Mouse (Mus musculus) heart, postnatal 14 days (tissue): ENCODE data around the gene A030005L19Rik. TPM values are rescaled to one million over a fixed set of nuclear protein-coding genes. Genes with fewer than 3 reads are reported as not detected.
"Not testable (repeated sequence)": the region's sequence is repeated elsewhere in the genome, so short reads cannot be mapped to it uniquely, and the experiment has no call there.

Experiments used
- DNase-seq, 2 experiments: peaks; one replicate each; pipeline ENCODE4 v3.0.0; 2021 to 2022
- intact Hi-C: fragments of 180-260 bp; cut with DNase I; formaldehyde crosslinking; loops from one replicate; pipeline ENCODE4 v1.15.1; 2025
- long read RNA-seq, 2 experiments: library from polyadenylated mRNA; stranded (forward); transcript quantifications; one replicate each; pipeline ENCODE4 v2.0.0; 2021
- total RNA-seq, 2 experiments: library from RNA; stranded (reverse); gene quantifications; 2 replicates each; pipeline ENCODE4 v1.2.3; 2021

The A030005L19Rik gene
- total RNA-seq = not detected
- long read RNA-seq, experiment 1 = 0 reads
- long read RNA-seq, experiment 2 = 0 reads

- intact Hi-C loops = no loop called here
Observed at GRCm38 (mm10) chr1:82913025-82913424, at the start of gene A030005L19Rik. Gene A030005L19Rik, plus strand, starts transcription at chr1:82913325.

GRCm38 (mm10) chr1:82870202-82870601 is 42.9 kb upstream of the A030005L19Rik start:
- DNase-seq = no peak
- intact Hi-C loops = no loop called here

More at GRCm38 (mm10) chr1:82913025-82913424, at the start of gene A030005L19Rik:
- DNase-seq = no peak

- no peak for DNase-seq
- intact Hi-C loops = no loop called here
Observed at GRCm38 (mm10) chr1:82879172-82879571, 34.0 kb upstream of the A030005L19Rik start.

- no peak for DNase-seq
- intact Hi-C loops = loop anchor here (5.0 kb wide), 1 partner anchor 38 kb away; no protein-coding TSS in a partner anchor
Observed at GRCm38 (mm10) chr1:82880196-82880595, 32.9 kb upstream of the A030005L19Rik start.

GRCm38 (mm10) chr1:82893269-82893668 is 19.9 kb upstream of the A030005L19Rik start:
- intact Hi-C loops = loop anchor here (5.0 kb wide), 1 partner anchor 41 kb away; no protein-coding TSS in a partner anchor
- DNase-seq = no peak

GRCm38 (mm10) chr1:82900567-82900966 is 12.6 kb upstream of the A030005L19Rik start:
- no peak for DNase-seq
- intact Hi-C loops = no loop called here

GRCm38 (mm10) chr1:82901201-82901600 is 11.9 kb upstream of the A030005L19Rik start:
- no peak for DNase-seq
- intact Hi-C loops = no loop called here

GRCm38 (mm10) chr1:82905886-82906285 is 7.2 kb upstream of the A030005L19Rik start:
- intact Hi-C loops = no loop called here
- no peak for DNase-seq

- intact Hi-C loops, DNase-seq: not testable (repeated sequence)
Observed at GRCm38 (mm10) chr1:82913434-82913833, 309 bp downstream of the A030005L19Rik start.

GRCm38 (mm10) chr1:82924650-82925049 is 11.5 kb downstream of the A030005L19Rik start, which contains the start of gene A030014E15Rik:
Gene A030014E15Rik, plus strand, starts transcription at chr1:82924917.
- DNase-seq = peak in 1 of 2 experiments; percentile 7
- intact Hi-C loops = no loop called here

GRCm38 (mm10) chr1:82930558-82930957 is 17.4 kb downstream of the A030005L19Rik start:
- DNase-seq, intact Hi-C loops: not testable (repeated sequence)

- intact Hi-C loops, DNase-seq: not testable (repeated sequence)
Observed at GRCm38 (mm10) chr1:82931326-82931725, 18.2 kb downstream of the A030005L19Rik start, which contains the start of gene Gm6217. Gene Gm6217, minus strand, starts transcription at chr1:82931399.

GRCm38 (mm10) chr1:82938666-82939065 is 25.5 kb downstream of the A030005L19Rik start:
- DNase-seq = no peak

GRCm38 (mm10) chr1:82942505-82942904 is 29.4 kb downstream of the A030005L19Rik start:
- DNase-seq, intact Hi-C loops: not testable (repeated sequence)

More at GRCm38 (mm10) chr1:82938666-82939065, 25.5 kb downstream of the A030005L19Rik start:
- intact Hi-C loops = no loop called here

GRCm38 (mm10) chr1:82943295-82943694 is 30.2 kb downstream of the A030005L19Rik start, which contains the start of gene A030003K21Rik:
Gene A030003K21Rik, minus strand, starts transcription at chr1:82943388.
- intact Hi-C loops, DNase-seq: not testable (repeated sequence)

GRCm38 (mm10) chr1:82946029-82946428 is 32.9 kb downstream of the A030005L19Rik start:
- intact Hi-C loops, DNase-seq: not testable (repeated sequence)

GRCm38 (mm10) chr1:82948601-82949000 is 35.5 kb downstream of the A030005L19Rik start:
- intact Hi-C loops = no loop called here
- no peak for DNase-seq

GRCm38 (mm10) chr1:82955913-82956312 is 42.8 kb downstream of the A030005L19Rik start, which contains the start of gene Gm7544:
Gene Gm7544, minus strand, starts transcription at chr1:82956013.
- intact Hi-C loops, DNase-seq: not testable (repeated sequence)

- intact Hi-C loops = no loop called here
- no peak for DNase-seq
Observed at GRCm38 (mm10) chr1:82959870-82960385, 46.8 kb downstream of the A030005L19Rik start, which contains the start of gene Gm47955. Gene Gm47955, plus strand, starts transcription at chr1:82960286.
